Mouse (Mus musculus): ENCODE measurements around the gene Pkd1. TPM values are rescaled to one million over a fixed set of nuclear protein-coding genes. Genes with fewer than 3 reads are reported as not detected.

Gene Pkd1
- total and polyA plus RNA-seq, 3 experiments: 2.8 to 13.4 (median 8.3) TPM

DNA sequence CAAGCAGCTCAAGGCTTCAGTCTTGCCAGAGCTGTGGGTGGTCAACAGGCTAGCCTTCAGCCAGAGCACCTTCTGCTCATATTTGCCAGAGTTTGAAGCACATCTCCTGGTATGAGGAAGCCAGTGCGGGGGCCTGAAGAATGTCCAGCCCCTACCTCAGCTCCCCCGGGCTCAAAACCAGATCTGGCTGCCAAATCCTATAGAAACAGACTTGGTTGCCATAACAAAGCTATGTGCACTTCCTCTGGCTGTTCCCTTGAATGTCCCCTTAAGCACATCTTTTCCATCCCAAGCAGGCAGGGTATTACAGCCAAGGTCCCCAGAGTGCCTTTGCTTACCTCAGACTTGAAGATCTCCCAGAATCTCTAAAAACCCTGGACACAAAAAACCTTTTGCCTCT, 24.9 kb upstream of the Pkd1 start:
- Histone ChIP-seq H3K79me2 (replicated peaks; ENCODE audit: control insufficient read depth, extremely low read depth, insufficient read depth, poor library complexity, severe bottlenecking) (peaks cover 77% of the 10 kb centered on the region), H3K36me3 (replicated peaks in 1 of 2; ENCODE audit: control insufficient read depth in 1 of 2, insufficient read depth in 1 of 2, low read length in 1 of 2) (peaks cover 23 to 66% of the 10 kb centered on the region in 2 experiments), H3K9me3 (replicated peaks; ENCODE audit: low read length) (no peaks in the 10 kb centered on the region), H3K9ac (ENCODE audit: insufficient read depth, low read depth) (no peak overlapping the region), H3K4me3 (replicated peaks in 1 of 3; ENCODE audit: low read depth in 2 of 3, low read length in 2 of 3, poor library complexity in 1 of 3) (no peak overlapping the region), H3K4me1 (ENCODE audit: control insufficient read depth in 1 of 2, insufficient read depth in 2 of 2) (peaks cover 5 to 28% of the 10 kb centered on the region in 2 experiments), H3K27ac (ENCODE audit: insufficient read depth, low read depth) (no peak overlapping the region), H3K4me2 (ENCODE audit: insufficient read depth, low read depth, poor library complexity, severe bottlenecking) (no peak overlapping the region), H3K27me3 (replicated peaks) (no peaks in the 10 kb centered on the region)
- dilution Hi-C loops (cut with MboI; ENCODE audit: extremely low pct_ligation_motif_present, extremely low pct_unique_long_range_greater_than_20kb, low sequenced_read_pairs): no loop called here
- DNase-seq (ENCODE audit: extremely low read depth): no peak
- no peak for TF ChIP-seq MAZ (IDR thresholded peaks at IDR 0.05; ENCODE audit: low read depth, low read length)
- TF ChIP-seq JUND (conservative IDR thresholded peaks at IDR 0.05; ENCODE audit: low read depth, low read length): no peak
- no peak for TF ChIP-seq JUN (IDR thresholded peaks at IDR 0.05; ENCODE audit: insufficient read depth, low read depth, low read length)
- TF ChIP-seq CTCF (conservative IDR thresholded peaks at IDR 0.05 in 1 of 2, IDR thresholded peaks at IDR 0.05 in 1 of 2; ENCODE audit: low read depth in 2 of 2, low read length in 2 of 2): no peak
- no peak for TF ChIP-seq MEF2A (IDR thresholded peaks at IDR 0.05; ENCODE audit: borderline replicate concordance, low read depth, low read length)
- TF ChIP-seq RAD21 (IDR thresholded peaks at IDR 0.05; ENCODE audit: low read depth, low read length): no peak
- no peak for TF ChIP-seq ELF1 (IDR thresholded peaks at IDR 0.05; ENCODE audit: low read depth, low read length)
- TF ChIP-seq TCF12 (IDR thresholded peaks at IDR 0.05; ENCODE audit: low read depth, low read length): no peak
- TF ChIP-seq KAT2A (IDR thresholded peaks at IDR 0.05; ENCODE audit: insufficient replicate concordance, low read length): no peak
- no peak for TF ChIP-seq UBTF (IDR thresholded peaks at IDR 0.05; ENCODE audit: low read depth, low read length)
- in situ Hi-C loops (cut with MboI; ENCODE audit: low pct_ligation_motif_present, low pct_unique_long_range_greater_than_20kb, low sequenced_read_pairs): no loop called here

DNA sequence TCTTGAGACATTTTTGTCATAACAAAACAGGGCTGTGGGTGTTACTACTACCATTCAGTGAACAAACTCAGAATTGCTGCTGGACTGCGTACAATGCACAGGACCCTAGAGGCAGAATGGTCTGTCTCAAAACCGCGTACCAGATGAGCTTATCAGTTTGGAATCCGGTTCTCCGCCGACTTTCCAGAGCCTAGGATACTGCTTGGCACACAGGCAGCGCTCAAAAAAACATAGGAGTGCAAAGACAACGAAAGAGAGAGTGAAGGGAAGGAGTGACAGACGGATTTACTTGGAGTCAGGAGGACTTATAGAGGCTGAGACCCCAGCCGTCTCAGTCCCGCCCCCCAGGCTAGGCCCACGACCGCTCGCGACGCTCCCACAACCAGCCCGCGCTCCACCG, 22.3 kb upstream of the Pkd1 start:
- H3K4me1 ChIP-seq (ENCODE audit: control insufficient read depth in 1 of 2, insufficient read depth in 2 of 2): peaks cover 27 to 49% of the 10 kb centered on the region in 2 experiments
- H3K4me2 ChIP-seq (ENCODE audit: insufficient read depth, low read depth, poor library complexity, severe bottlenecking): peak overlapping the region; percentile 89
- no peak for DNase-seq (ENCODE audit: extremely low read depth)
- peaks cover 24 to 59% of the 10 kb centered on the region in 2 experiments for H3K36me3 ChIP-seq (replicated peaks in 1 of 2; ENCODE audit: control insufficient read depth in 1 of 2, insufficient read depth in 1 of 2, low read length in 1 of 2)
- H3K27me3 ChIP-seq (replicated peaks): no peaks in the 10 kb centered on the region
- peak overlapping the region; percentile 88 for H3K9ac ChIP-seq (ENCODE audit: insufficient read depth, low read depth)
- peaks cover 63% of the 10 kb centered on the region for H3K79me2 ChIP-seq (replicated peaks; ENCODE audit: control insufficient read depth, extremely low read depth, insufficient read depth, poor library complexity, severe bottlenecking)
- H3K4me3 ChIP-seq (replicated peaks in 1 of 3; ENCODE audit: low read depth in 2 of 3, low read length in 2 of 3, poor library complexity in 1 of 3): peak overlapping the region; percentile 65 to 97 (median 95)
- H3K9me3 ChIP-seq (replicated peaks; ENCODE audit: low read length): no peaks in the 10 kb centered on the region
- dilution Hi-C loops (cut with MboI; ENCODE audit: extremely low pct_ligation_motif_present, extremely low pct_unique_long_range_greater_than_20kb, low sequenced_read_pairs) (no loop called here), in situ Hi-C loops (cut with MboI; ENCODE audit: low pct_ligation_motif_present, low pct_unique_long_range_greater_than_20kb, low sequenced_read_pairs) (no loop called here)
- TF ChIP-seq NRF1 (IDR thresholded peaks at IDR 0.05; ENCODE audit: low read depth, low read length) (0 out of 2 replicates have a peak, but pooled peaks have one; percentile 5), ELF1 (IDR thresholded peaks at IDR 0.05; ENCODE audit: low read depth, low read length) (no peak)
- peak overlapping the region; percentile 14; the same call in 1 of the 2 replicates for H3K27ac ChIP-seq (ENCODE audit: insufficient read depth, low read depth)
